Mouse (Mus musculus): ENCODE results near the gene Kif6.

Kif6 gene

GRCm38 (mm10) chr17:49661626-49662025 lies 46.7 kb downstream of the Kif6 start:
- no peak for DNase-seq (ENCODE audit: low spot score in 2 of 2)

GRCm38 (mm10) chr17:49666728-49667127 lies 51.8 kb downstream of the Kif6 start:
- no peak for DNase-seq (ENCODE audit: low spot score in 2 of 2)

- DNase-seq (ENCODE audit: low spot score in 2 of 2), result no peak
These were observed 53.4 kb downstream of the Kif6 start for GRCm38 (mm10) chr17:49668296-49668695.

GRCm38 (mm10) chr17:49671921-49672339 lies 57.0 kb downstream of the Kif6 start:
- no peak for DNase-seq (ENCODE audit: low spot score in 2 of 2)

- DNase-seq (ENCODE audit: low spot score in 2 of 2), result no peak
These were observed 57.5 kb downstream of the Kif6 start for GRCm38 (mm10) chr17:49672421-49672820.

GRCm38 (mm10) chr17:49675629-49676028 lies 60.7 kb downstream of the Kif6 start:
- no peak for DNase-seq (ENCODE audit: low spot score in 2 of 2)

GRCm38 (mm10) chr17:49681410-49681809 lies 66.5 kb downstream of the Kif6 start:
- no peak for DNase-seq (ENCODE audit: low spot score in 2 of 2)

- no peak for DNase-seq (ENCODE audit: low spot score in 2 of 2)
These were observed 69.2 kb downstream of the Kif6 start for GRCm38 (mm10) chr17:49684146-49684545.

GRCm38 (mm10) chr17:49690607-49691454 lies 75.9 kb downstream of the Kif6 start:
- DNase-seq (ENCODE audit: low spot score in 2 of 2), result no peak

- DNase-seq (ENCODE audit: low spot score in 2 of 2), result no peak
These were observed 76.5 kb downstream of the Kif6 start for GRCm38 (mm10) chr17:49691455-49691805.

- no peak for DNase-seq (ENCODE audit: low spot score in 2 of 2)
These were observed 78.3 kb downstream of the Kif6 start for GRCm38 (mm10) chr17:49693206-49693605.

GRCm38 (mm10) chr17:49697220-49697619 lies 82.3 kb downstream of the Kif6 start:
- DNase-seq (ENCODE audit: low spot score in 2 of 2), result no peak

- no peak for DNase-seq (ENCODE audit: low spot score in 2 of 2)
These were observed 88.7 kb downstream of the Kif6 start for GRCm38 (mm10) chr17:49703492-49704249.

GRCm38 (mm10) chr17:49709192-49709591 lies 94.3 kb downstream of the Kif6 start:
- DNase-seq (ENCODE audit: low spot score in 2 of 2), result no peak

- DNase-seq (ENCODE audit: low spot score in 2 of 2), result no peak
These were observed 95.2 kb downstream of the Kif6 start for GRCm38 (mm10) chr17:49710101-49710630.

- no peak for DNase-seq (ENCODE audit: low spot score in 2 of 2)
These were observed 111.3 kb downstream of the Kif6 start for GRCm38 (mm10) chr17:49726206-49726605.

GRCm38 (mm10) chr17:49726976-49727375 lies 112.0 kb downstream of the Kif6 start:
- no peak for DNase-seq (ENCODE audit: low spot score in 2 of 2)

- no peak for DNase-seq (ENCODE audit: low spot score in 2 of 2)
These were observed 112.6 kb downstream of the Kif6 start for GRCm38 (mm10) chr17:49727428-49728045.

- no peak for DNase-seq (ENCODE audit: low spot score in 2 of 2)
These were observed 114.9 kb downstream of the Kif6 start for GRCm38 (mm10) chr17:49729856-49730255.

GRCm38 (mm10) chr17:49732706-49733105 lies 117.8 kb downstream of the Kif6 start:
- DNase-seq (ENCODE audit: low spot score in 2 of 2), result peak; percentile 33 to 42

- no peak for DNase-seq (ENCODE audit: low spot score in 2 of 2)
These were observed 119.1 kb downstream of the Kif6 start for GRCm38 (mm10) chr17:49734079-49734478.

GRCm38 (mm10) chr17:49734776-49735175 lies 119.8 kb downstream of the Kif6 start:
- no peak for DNase-seq (ENCODE audit: low spot score in 2 of 2)

Measured in heart, adult 9 months (tissue).